Mouse (Mus musculus) midbrain, embryonic 11.5 days (tissue): ENCODE measurements around the gene Spdye4c. TPM values are rescaled to one million over a fixed set of nuclear protein-coding genes. Genes with fewer than 3 reads are reported as not detected.

ENCODE experiments used
- ATAC-seq: fragments of 200-750 bp; cut with Nextera tagmentation; 2 replicates; pipeline ENCODE4 v1.8.0; 2017; ENCODE audit warnings: moderate TSS enrichment, moderate library complexity; ENCODE audit not compliant: low FRiP score
- DNase-seq: peaks from one replicate; pipeline ENCODE4 v3.0.0; 2015; ENCODE audit warnings: low spot score; ENCODE audit errors: missing footprints
- H3K27ac ChIP-seq: fragments of 300-500 bp; sonication (generic); 2 replicates; pipeline ENCODE4 v1.5.1; 2014; ENCODE audit warnings: low read depth, low read length
- H3K27me3 ChIP-seq: fragments of 300-500 bp; sonication (generic); 2 replicates; pipeline ENCODE4 v1.6.1; 2014; ENCODE audit warnings: mild to moderate bottlenecking, low read length, moderate library complexity, mixed read lengths; ENCODE audit not compliant: control insufficient read depth, insufficient read depth
- H3K36me3 ChIP-seq: fragments of 300-500 bp; sonication (generic); 2 replicates; pipeline ENCODE4 v1.6.1; 2014; ENCODE audit warnings: mild to moderate bottlenecking, low read length, moderate library complexity, mixed read lengths; ENCODE audit not compliant: control insufficient read depth, insufficient read depth
- H3K4me1 ChIP-seq: fragments of 300-500 bp; sonication (generic); 2 replicates; pipeline ENCODE4 v1.6.1; 2014; ENCODE audit warnings: low read length; ENCODE audit not compliant: control insufficient read depth, insufficient read depth
- H3K4me2 ChIP-seq: fragments of 300-500 bp; sonication (generic); 2 replicates; pipeline ENCODE4 v1.6.1; 2014; ENCODE audit warnings: mild to moderate bottlenecking, moderate library complexity
- H3K4me3 ChIP-seq: fragments of 300-500 bp; sonication (generic); 2 replicates; pipeline ENCODE4 v1.5.1; 2014; ENCODE audit warnings: low read depth, low read length
- H3K9ac ChIP-seq: fragments of 300-500 bp; sonication (generic); 2 replicates; pipeline ENCODE4 v1.6.1; 2014; ENCODE audit warnings: low read length
- H3K9me3 ChIP-seq: fragments of 300-500 bp; sonication (generic); 2 replicates; pipeline ENCODE4 v1.6.1; 2016; ENCODE audit warnings: low read length; ENCODE audit not compliant: control insufficient read depth
- WGBS: fragments of 180-500 bp; shearing (Covaris S2); extraction: QIAGEN DNeasy Blood & Tissue Kit; methylation state at CpG from one replicate; pipeline ENCODE4 v1.1.7; 2014; 5-methylcytosine and 5-hydroxymethylcytosine counted together
- polyA plus RNA-seq: library from polyadenylated mRNA; unstranded; fragments of >200 nt; fragmentation: Nextera tagmentation; extraction: Ambion mirVana; gene quantifications from 2 replicates; pipeline ENCODE4 v1.2.1, GENCODE M21; 2014

Spdye4c gene
- polyA plus RNA-seq, 1 experiment from 2014 or later, result not detected

DNA sequence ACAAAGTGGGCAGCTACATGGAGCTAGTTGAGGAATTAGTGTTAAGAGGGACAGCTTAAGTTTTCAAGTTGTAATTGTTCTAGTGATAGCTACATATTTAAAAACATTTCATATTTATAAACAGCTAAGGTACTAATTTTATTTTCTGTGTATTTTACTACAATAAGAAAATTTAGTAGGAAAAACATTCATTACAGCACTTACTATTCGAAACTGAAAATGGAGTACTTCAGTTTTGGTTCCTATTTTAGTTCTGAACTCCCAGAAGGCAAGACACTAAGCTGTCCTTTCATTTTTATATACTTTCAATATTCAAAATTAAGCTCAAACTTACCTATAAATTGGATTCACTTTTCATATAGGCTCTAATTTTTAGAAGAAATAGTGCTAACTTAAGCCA lies 29.6 kb downstream of the Spdye4c start:
- no peak overlapping the region for H3K9ac ChIP-seq
- 89% methylated on average over 1 of the region's 1 CpGs for WGBS
- H3K4me3 ChIP-seq, result no peak overlapping the region
- H3K36me3 ChIP-seq, result peaks cover 42% of the 10 kb centered on the region
- no peak overlapping the region for H3K4me2 ChIP-seq
- H3K4me1 ChIP-seq, result no peaks in the 10 kb centered on the region
- no peaks in the 10 kb centered on the region for H3K9me3 ChIP-seq
- no peak for ATAC-seq
- DNase-seq, result no peak
- H3K27ac ChIP-seq, result no peak overlapping the region
- no peaks in the 10 kb centered on the region for H3K27me3 ChIP-seq

Other genes starting within 250 kb of the Spdye4c start
- 86.5 and 100 TPM in 2 replicates for gene Anapc1, start 96.2 kb downstream of the Spdye4c start, polyA plus RNA-seq
- gene Mertk, start 107.7 kb downstream of the Spdye4c start, polyA plus RNA-seq, result 3.0 and 4.3 TPM in 2 replicates
- gene Tmem87b, start 226.9 kb downstream of the Spdye4c start, polyA plus RNA-seq, result 21.7 and 24.1 TPM in 2 replicates